In genomic region chr6:71839815-71840214, GRCm38 (mm10) we compare ENCODE assay signal across 19 mouse cellular contexts.
"Had no signal": no experiment of that assay in that cellular context is flagged by ENCODE, and none has a peak within 500 bp of the region (broad histone marks: within the 10 kb centered on the region; RNA-seq: fewer than 3 reads in every experiment).

No protein-coding gene starts in this region.

- H3K9ac ChIP-seq: lung, embryonic 15.5 days; midbrain, embryonic 13.5 days; midbrain, embryonic 15.5 days; neural tube, embryonic 13.5 days; neural tube, embryonic 15.5 days; stomach, embryonic 15.5 days had no signal

- H3K4me3 ChIP-seq: lung, embryonic 15.5 days; megakaryocyte, embryonic 14.5 days; midbrain, embryonic 13.5 days; midbrain, embryonic 15.5 days; neural tube, embryonic 13.5 days; neural tube, embryonic 15.5 days; stomach, embryonic 15.5 days had no signal

- H3K9me3 ChIP-seq: lung, embryonic 15.5 days; midbrain, embryonic 13.5 days; midbrain, embryonic 15.5 days; neural tube, embryonic 13.5 days; neural tube, embryonic 15.5 days; stomach, embryonic 15.5 days had no signal

- H3K27me3 ChIP-seq: lung, embryonic 15.5 days; megakaryocyte, embryonic 14.5 days; midbrain, embryonic 13.5 days; midbrain, embryonic 15.5 days; neural tube, embryonic 13.5 days; neural tube, embryonic 15.5 days; stomach, embryonic 15.5 days had no signal

- DNase-seq: lung, adult 2 months; lung, postnatal 14 days; lung, postnatal 36 days; retina, postnatal 1 day; right cerebral cortex, adult 18-20 months; right cerebral cortex, postnatal 25 days; right cerebral cortex, postnatal 4 days; thymus, adult 2 months; thymus, postnatal 25 days; thymus, postnatal 4 days had no signal

- H3K36me3 ChIP-seq: midbrain, embryonic 15.5 days; stomach, embryonic 15.5 days had no signal

- H3K4me1 ChIP-seq: midbrain, embryonic 13.5 days; midbrain, embryonic 15.5 days; neural tube, embryonic 13.5 days; neural tube, embryonic 15.5 days; stomach, embryonic 15.5 days had no signal

- H3K27ac ChIP-seq: lung, embryonic 15.5 days; macrophage; midbrain, embryonic 13.5 days; midbrain, embryonic 15.5 days; neural tube, embryonic 13.5 days; neural tube, embryonic 15.5 days; stomach, embryonic 15.5 days; stomach, postnatal 0 days had no signal
